Mouse (Mus musculus): Measurements from ENCODE around the gene Sept8. TPM values are rescaled to one million over a fixed set of nuclear protein-coding genes. Genes with fewer than 3 reads are reported as not detected.
A peak's percentile ranks its signal among the peaks of the same experiment; 100 is the strongest.

Gene Sept8
- total RNA-seq (2012; rRNA removed) = 14.3 and 16.8 TPM in 2 replicates

GRCm38 (mm10) chr11:53519207-53520121 is at the start of gene Sept8:
Gene Sept8 (plus strand): TSS chr11:53519257.
- Histone ChIP-seq H3K4me1 (ENCODE audit: control insufficient read depth in 2 of 2, insufficient read depth in 2 of 2, low read length in 2 of 2, poor library complexity in 1 of 2) (peaks cover 9 to 12% of the 10 kb centered on the region in 2 experiments; a peak in 2 of 4 replicates), H3K36me3 (ENCODE audit: control insufficient read depth, insufficient read depth, low read length, poor library complexity, severe bottlenecking) (no peaks in the 10 kb centered on the region), H3K27ac (ENCODE audit: insufficient read depth, low read depth, low read length, poor library complexity, severe bottlenecking) (no peak within 1 kb of the TSS), H3K9me3 (ENCODE audit: control insufficient read depth, insufficient read depth, low read depth, low read length) (no peaks in the 10 kb centered on the region), H3K4me3 (ENCODE audit: insufficient read depth in 1 of 2, low read depth in 1 of 2, low read length in 2 of 2, poor library complexity in 1 of 2, severe bottlenecking in 1 of 2) (peak within 1 kb of the TSS; percentile 70 to 80), H3K9ac (ENCODE audit: insufficient read depth, low read depth, low read length, poor library complexity, severe bottlenecking) (peak within 1 kb of the TSS; percentile 75)
- in situ Hi-C loops (cut with MboI; ENCODE audit: low sequenced_read_pairs in 2 of 2, unreplicated experiment in 2 of 2) = no loop called here
- DNase-seq (ENCODE audit: low read depth, low spot score) = peak; percentile 34
- TF ChIP-seq HCFC1 (IDR thresholded peaks at IDR 0.05; ENCODE audit: borderline replicate concordance, insufficient read depth, low read length) (peak; percentile 80), ZC3H11A (IDR thresholded peaks at IDR 0.05; ENCODE audit: borderline replicate concordance, low read depth, low read length) (no peak)

- Histone ChIP-seq H3K4me1 (ENCODE audit: control insufficient read depth in 2 of 2, insufficient read depth in 2 of 2, low read length in 2 of 2, poor library complexity in 1 of 2) (peaks cover 3 to 5% of the 10 kb centered on the region in 2 experiments; a peak in 3 of 4 replicates), H3K36me3 (ENCODE audit: control insufficient read depth, insufficient read depth, low read length, poor library complexity, severe bottlenecking) (no peaks in the 10 kb centered on the region), H3K27ac (ENCODE audit: insufficient read depth, low read depth, low read length, poor library complexity, severe bottlenecking) (no peak overlapping the region), H3K9me3 (ENCODE audit: control insufficient read depth, insufficient read depth, low read depth, low read length) (no peaks in the 10 kb centered on the region), H3K9ac (ENCODE audit: insufficient read depth, low read depth, low read length, poor library complexity, severe bottlenecking) (no peak overlapping the region), H3K4me3 (ENCODE audit: insufficient read depth in 1 of 2, low read depth in 1 of 2, low read length in 2 of 2, poor library complexity in 1 of 2, severe bottlenecking in 1 of 2) (no peak overlapping the region)
- no peak for TF ChIP-seq ZNF384 (IDR thresholded peaks at IDR 0.05; ENCODE audit: low read depth, low read length)
- TF ChIP-seq ZC3H11A (IDR thresholded peaks at IDR 0.05; ENCODE audit: borderline replicate concordance, low read depth, low read length) = no peak
- TF ChIP-seq MAFK (IDR thresholded peaks at IDR 0.05; ENCODE audit: insufficient read depth, low read depth, low read length) = no peak
- no peak for TF ChIP-seq HCFC1 (IDR thresholded peaks at IDR 0.05; ENCODE audit: borderline replicate concordance, insufficient read depth, low read length)
- TF ChIP-seq CHD2 (IDR thresholded peaks at IDR 0.05; ENCODE audit: low read depth, low read length) = no peak
- no peak for DNase-seq (ENCODE audit: low read depth, low spot score)
- in situ Hi-C loops (cut with MboI; ENCODE audit: low sequenced_read_pairs in 2 of 2, unreplicated experiment in 2 of 2) = no loop called here
Measured at GRCm38 (mm10) chr11:53469294-53469967, 49.6 kb upstream of the Sept8 start.

- Histone ChIP-seq H3K9ac (ENCODE audit: insufficient read depth, low read depth, low read length, poor library complexity, severe bottlenecking) (no peak within 1 kb of the TSS), H3K4me3 (ENCODE audit: insufficient read depth in 1 of 2, low read depth in 1 of 2, low read length in 2 of 2, poor library complexity in 1 of 2, severe bottlenecking in 1 of 2) (no peak within 1 kb of the TSS), H3K4me1 (ENCODE audit: control insufficient read depth in 2 of 2, insufficient read depth in 2 of 2, low read length in 2 of 2, poor library complexity in 1 of 2) (peaks cover 3 to 5% of the 10 kb centered on the region in 2 experiments; a peak in 3 of 4 replicates), H3K27ac (ENCODE audit: insufficient read depth, low read depth, low read length, poor library complexity, severe bottlenecking) (no peak within 1 kb of the TSS), H3K9me3 (ENCODE audit: control insufficient read depth, insufficient read depth, low read depth, low read length) (no peaks in the 10 kb centered on the region), H3K36me3 (ENCODE audit: control insufficient read depth, insufficient read depth, low read length, poor library complexity, severe bottlenecking) (no peaks in the 10 kb centered on the region)
- TF ChIP-seq HCFC1 (IDR thresholded peaks at IDR 0.05; ENCODE audit: borderline replicate concordance, insufficient read depth, low read length) (no peak), ZC3H11A (IDR thresholded peaks at IDR 0.05; ENCODE audit: borderline replicate concordance, low read depth, low read length) (0 out of 2 replicates have a peak, but pooled peaks have one; percentile 12), MAFK (IDR thresholded peaks at IDR 0.05; ENCODE audit: insufficient read depth, low read depth, low read length) (no peak)
- in situ Hi-C loops (cut with MboI; ENCODE audit: low sequenced_read_pairs in 2 of 2, unreplicated experiment in 2 of 2) = no loop called here
- DNase-seq (ENCODE audit: low read depth, low spot score) = peak; percentile 81
Measured at GRCm38 (mm10) chr11:53469968-53470695, 48.9 kb upstream of the Sept8 start, which contains the start of gene Gm9837. Gene Gm9837 (minus strand): TSS chr11:53470479.

- Histone ChIP-seq H3K4me3 (ENCODE audit: insufficient read depth in 1 of 2, low read depth in 1 of 2, low read length in 2 of 2, poor library complexity in 1 of 2, severe bottlenecking in 1 of 2) (no peak overlapping the region), H3K9me3 (ENCODE audit: control insufficient read depth, insufficient read depth, low read depth, low read length) (no peaks in the 10 kb centered on the region), H3K27ac (ENCODE audit: insufficient read depth, low read depth, low read length, poor library complexity, severe bottlenecking) (no peak overlapping the region), H3K36me3 (ENCODE audit: control insufficient read depth, insufficient read depth, low read length, poor library complexity, severe bottlenecking) (no peaks in the 10 kb centered on the region), H3K4me1 (ENCODE audit: control insufficient read depth in 2 of 2, insufficient read depth in 2 of 2, low read length in 2 of 2, poor library complexity in 1 of 2) (no peaks in the 10 kb centered on the region), H3K9ac (ENCODE audit: insufficient read depth, low read depth, low read length, poor library complexity, severe bottlenecking) (no peak overlapping the region)
- TF ChIP-seq HCFC1 (IDR thresholded peaks at IDR 0.05; ENCODE audit: borderline replicate concordance, insufficient read depth, low read length) = no peak
- no peak for DNase-seq (ENCODE audit: low read depth, low spot score)
- in situ Hi-C loops (cut with MboI; ENCODE audit: low sequenced_read_pairs in 2 of 2, unreplicated experiment in 2 of 2) = no loop called here
Measured at GRCm38 (mm10) chr11:53472709-53473108, 46.3 kb upstream of the Sept8 start.
